Mouse (Mus musculus) lung, postnatal 0 days (tissue): ENCODE measurements around the gene Afg3l1. TPM values are rescaled to one million over a fixed set of nuclear protein-coding genes. Genes with fewer than 3 reads are reported as not detected.

Experiments
- ATAC-seq: fragments of 200-750 bp; cut with Nextera tagmentation; 2 replicates; pipeline ENCODE4 v1.8.0; 2017; ENCODE audit warnings: moderate library complexity
- DNase-seq: peaks from one replicate; pipeline ENCODE4 v3.0.0-alpha.2; 2016; ENCODE audit warnings: low spot score
- H3K27ac ChIP-seq: fragments of 300-500 bp; sonication (generic); 2 replicates; pipeline ENCODE4 v1.5.1; 2014; ENCODE audit warnings: antibody characterized with exemption, mild to moderate bottlenecking, low read length, mixed read lengths
- H3K27me3 ChIP-seq: fragments of 300-500 bp; sonication (generic); replicated peaks from 2 replicates; pipeline ENCODE4 v1.6.1; 2014; ENCODE audit warnings: low read length, mixed read lengths; ENCODE audit not compliant: insufficient read depth
- H3K36me3 ChIP-seq: fragments of 300-500 bp; sonication (generic); 2 replicates; pipeline ENCODE4 v1.6.1; 2014; ENCODE audit warnings: low read length, mixed read lengths; ENCODE audit not compliant: insufficient read depth
- H3K4me1 ChIP-seq: fragments of 300-500 bp; sonication (generic); 2 replicates; pipeline ENCODE4 v1.6.1; 2014; ENCODE audit warnings: antibody characterized with exemption, low read depth, low read length, mixed read lengths; ENCODE audit not compliant: insufficient read depth
- H3K4me2 ChIP-seq: fragments of 300-500 bp; sonication (generic); replicated peaks from 2 replicates; pipeline ENCODE4 v1.6.1; 2014; ENCODE audit warnings: low read depth, mild to moderate bottlenecking, low read length, moderate library complexity, mixed read lengths
- H3K4me3 ChIP-seq: fragments of 300-500 bp; sonication (generic); 2 replicates; pipeline ENCODE4 v1.5.1; 2014; ENCODE audit warnings: low read depth, low read length
- H3K9ac ChIP-seq: fragments of 300-500 bp; sonication (generic); replicated peaks from 2 replicates; pipeline ENCODE4 v1.6.1; 2014; ENCODE audit warnings: low read depth, mild to moderate bottlenecking
- H3K9me3 ChIP-seq: fragments of 300-500 bp; sonication (generic); 2 replicates; pipeline ENCODE4 v1.6.1; 2016; ENCODE audit warnings: low read length, mixed read lengths
- CTCF ChIP-seq: IDR thresholded peaks from 2 replicates; pipeline ENCODE4 v1.5.1; 2016; ENCODE audit warnings: antibody characterized with exemption, mild to moderate bottlenecking
- EP300 ChIP-seq: IDR thresholded peaks from 2 replicates; pipeline ENCODE4 v1.6.1; 2016; ENCODE audit warnings: antibody characterized with exemption, mild to moderate bottlenecking, control low read depth
- WGBS: fragments of 180-500 bp; shearing (Covaris S2); extraction: QIAGEN DNeasy Blood & Tissue Kit; methylation state at CpG from one replicate; pipeline ENCODE4 v1.1.7; 2014; 5-methylcytosine and 5-hydroxymethylcytosine counted together
- polyA plus RNA-seq: library from polyadenylated mRNA; unstranded; fragments of >200 nt; fragmentation: Nextera tagmentation; extraction: Ambion mirVana; gene quantifications from 2 replicates; pipeline ENCODE4 v1.2.1, GENCODE M21; 2015

The Afg3l1 gene
- polyA plus RNA-seq, 1 experiment from 2014 or later = 28.3 TPM

- no peak overlapping the region for H3K4me3 ChIP-seq
- DNase-seq (no peak), ATAC-seq (no peak)
- H3K4me2 ChIP-seq = no peak overlapping the region
- TF ChIP-seq CTCF (no peak), EP300 (no peak)
- H3K36me3 ChIP-seq = peaks cover 24% of the 10 kb centered on the region; the same call in 1 of the 2 replicates
- H3K27me3 ChIP-seq = no peaks in the 10 kb centered on the region
- WGBS = 86% methylated on average over 4 of the region's 4 CpGs
- no peaks in the 10 kb centered on the region for H3K4me1 ChIP-seq
- no peak overlapping the region for H3K9ac ChIP-seq
- H3K9me3 ChIP-seq = no peaks in the 10 kb centered on the region
- H3K27ac ChIP-seq = no peak overlapping the region
Measured at GRCm38 (mm10) chr8:123505267-123505666, 27.6 kb downstream of the Afg3l1 start.

GRCm38 (mm10) chr8:123505695-123506094, 28.0 kb downstream of the Afg3l1 start:
- no peak overlapping the region for H3K27ac ChIP-seq
- no peaks in the 10 kb centered on the region for H3K4me1 ChIP-seq
- DNase-seq (no peak), ATAC-seq (no peak)
- H3K4me2 ChIP-seq = no peak overlapping the region
- H3K27me3 ChIP-seq = no peaks in the 10 kb centered on the region
- TF ChIP-seq CTCF (no peak), EP300 (no peak)
- no peak overlapping the region for H3K9ac ChIP-seq
- H3K4me3 ChIP-seq = no peak overlapping the region
- no peaks in the 10 kb centered on the region for H3K9me3 ChIP-seq
- H3K36me3 ChIP-seq = peaks cover 21% of the 10 kb centered on the region; the same call in 1 of the 2 replicates
- WGBS = 81% methylated on average over 9 of the region's 9 CpGs

- Histone ChIP-seq H3K4me2 (no peak overlapping the region), H3K9me3 (no peaks in the 10 kb centered on the region), H3K27me3 (no peaks in the 10 kb centered on the region), H3K27ac (no peak overlapping the region), H3K36me3 (peaks cover 15% of the 10 kb centered on the region; the same call in 1 of the 2 replicates), H3K4me1 (no peaks in the 10 kb centered on the region), H3K9ac (no peak overlapping the region), H3K4me3 (no peak overlapping the region)
- ATAC-seq (no peak), DNase-seq (no peak)
- WGBS = 89% methylated on average over 5 of the region's 5 CpGs
- TF ChIP-seq EP300 (no peak), CTCF (no peak)
Measured at GRCm38 (mm10) chr8:123507153-123507552, 29.4 kb downstream of the Afg3l1 start.

- TF ChIP-seq CTCF = no peak
- no peak for TF ChIP-seq EP300
- H3K36me3 ChIP-seq = peaks cover 6% of the 10 kb centered on the region; the same call in 1 of the 2 replicates
- H3K27me3 ChIP-seq = peaks cover 20% of the 10 kb centered on the region
- DNase-seq (no peak), ATAC-seq (no peak)
- no peak overlapping the region for H3K9ac ChIP-seq
- H3K9me3 ChIP-seq = no peaks in the 10 kb centered on the region
- no peaks in the 10 kb centered on the region for H3K4me1 ChIP-seq
- no peak overlapping the region for H3K4me3 ChIP-seq
- no peak overlapping the region for H3K27ac ChIP-seq
- H3K4me2 ChIP-seq = no peak overlapping the region
- 65% methylated on average over 5 of the region's 5 CpGs for WGBS
Measured at GRCm38 (mm10) chr8:123510819-123511218, 33.1 kb downstream of the Afg3l1 start.

GRCm38 (mm10) chr8:123514136-123514535, 36.4 kb downstream of the Afg3l1 start:
- Histone ChIP-seq H3K27me3 (peaks cover 23% of the 10 kb centered on the region), H3K4me2 (peak overlapping the region; percentile 95; the same call in 1 of the 2 replicates), H3K27ac (no peak overlapping the region), H3K36me3 (no peaks in the 10 kb centered on the region), H3K4me3 (peak overlapping the region; percentile 50; the same call in 1 of the 2 replicates), H3K9me3 (no peaks in the 10 kb centered on the region), H3K9ac (no peak overlapping the region), H3K4me1 (no peaks in the 10 kb centered on the region)
- WGBS = 4% methylated on average over 9 of the region's 9 CpGs
- ATAC-seq (no peak), DNase-seq (no peak)
- TF ChIP-seq EP300 (no peak), CTCF (no peak)

GRCm38 (mm10) chr8:123514781-123515539, 37.3 kb downstream of the Afg3l1 start, which contains the start of gene Dbndd1:
Gene Dbndd1 (minus strand): TSS chr8:123515463.
- TF ChIP-seq CTCF (peak; percentile 23; the same call in 1 of the 2 replicates), EP300 (no peak)
- peak within 1 kb of the TSS; percentile 50 for H3K4me3 ChIP-seq
- no peaks in the 10 kb centered on the region for H3K4me1 ChIP-seq
- peak within 1 kb of the TSS; percentile 95 for H3K4me2 ChIP-seq
- H3K9me3 ChIP-seq = no peaks in the 10 kb centered on the region
- peaks cover 23% of the 10 kb centered on the region for H3K27me3 ChIP-seq
- DNase-seq (peak; percentile 31), ATAC-seq (no peak)
- no peak within 1 kb of the TSS for H3K27ac ChIP-seq
- H3K9ac ChIP-seq = peak within 1 kb of the TSS; percentile 16; the same call in 1 of the 2 replicates
- no peaks in the 10 kb centered on the region for H3K36me3 ChIP-seq
- WGBS = under 1% methylated on average over 37 of the region's 63 CpGs
